Mouse (Mus musculus): ENCODE measurements around the gene Smarcc1. TPM values are rescaled to one million over a fixed set of nuclear protein-coding genes. Genes with fewer than 3 reads are reported as not detected.

Smarcc1 gene
- total RNA-seq, 4 experiments from 2014 or later, result 50.9 to 70.5 (median 62.2) TPM

DNA sequence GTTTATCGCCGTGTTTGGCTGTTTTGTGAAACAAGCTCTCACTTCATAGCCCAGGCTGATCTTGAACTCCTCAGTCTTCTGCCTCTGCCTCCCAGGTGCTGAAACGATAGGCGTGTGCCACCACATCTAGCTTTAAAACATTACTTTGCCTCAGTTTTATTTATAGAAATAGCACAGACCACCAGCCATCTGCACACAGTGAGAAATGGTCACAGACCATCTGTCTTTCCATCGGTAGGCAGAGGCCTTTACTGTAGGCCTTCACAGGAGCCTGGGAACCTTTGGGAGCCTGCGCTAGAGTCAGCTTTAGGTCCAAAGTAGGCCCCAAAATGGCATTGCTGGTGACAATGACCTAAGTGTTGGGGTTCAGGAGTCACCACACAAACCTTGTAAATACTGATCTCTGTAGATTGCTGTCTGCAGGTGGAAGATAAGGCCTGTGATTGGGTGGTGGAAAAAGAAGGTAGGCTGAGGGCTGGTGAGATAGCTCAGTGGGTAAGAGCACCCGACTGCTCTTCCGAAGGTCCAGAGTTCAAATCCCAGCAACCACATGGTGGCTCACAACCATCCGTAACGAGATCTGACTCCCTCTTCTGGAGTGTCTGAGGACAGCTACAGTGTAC is 166.7 kb downstream of the Smarcc1 start:
- no peak for DNase-seq (ENCODE audit: low spot score in 2 of 2)

DNA sequence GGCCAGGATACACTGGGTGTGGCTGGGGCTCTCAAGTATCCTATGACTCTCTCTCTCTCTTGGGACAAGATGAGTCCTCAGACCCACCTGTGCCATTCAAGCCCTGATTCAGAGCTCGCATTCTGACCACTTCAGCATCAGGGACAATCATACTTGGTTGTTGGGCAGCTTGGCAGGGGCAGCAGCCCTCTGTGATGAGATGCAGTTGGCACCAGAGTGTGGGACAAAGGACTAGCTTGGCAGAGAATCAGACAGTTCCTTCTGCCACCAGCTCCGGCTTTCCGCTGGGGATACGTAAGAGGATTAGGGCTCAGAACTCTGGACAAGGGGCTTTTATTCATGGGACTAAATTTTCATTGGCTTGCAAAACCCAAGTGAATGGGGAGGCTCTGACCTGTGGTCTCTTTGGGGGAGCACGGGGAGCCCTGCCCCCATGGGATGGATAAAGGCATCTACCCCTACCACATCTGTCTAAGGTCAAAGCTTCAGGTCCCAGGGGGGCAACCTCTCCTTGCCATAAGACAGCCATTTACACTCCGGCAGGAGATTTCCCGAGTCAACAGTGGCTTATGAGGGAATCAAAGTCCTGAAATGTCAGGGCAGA is 169.9 kb downstream of the Smarcc1 start:
- DNase-seq (ENCODE audit: low spot score in 2 of 2), result peak; percentile 60 to 84

Small RNAs within 50 kb of the gene (microRNA-seq; reads per million reads assigned to microRNA genes)
- 29.0 to 104 reads per million in 2 experiments for gene Mir6236

Other genes starting within 250 kb of the Smarcc1 start
- 1 to 10 TPM; 5.1 to 7.7 (median 6.4) TPM for gene Cdc25a, start 242.1 kb upstream of the Smarcc1 start, total RNA-seq (2022)
- gene Map4, start 186.2 kb upstream of the Smarcc1 start, total RNA-seq (2022), result 100 to 1,000 TPM; 568 to 629 (median 583) TPM
- gene Dhx30, start 122 bp downstream of the Smarcc1 start, total RNA-seq (2022), result 100 to 1,000 TPM; 156 to 177 (median 173) TPM
- 100 to 1,000 TPM; 256 to 334 (median 299) TPM for gene Cspg5, start 126.1 kb downstream of the Smarcc1 start, total RNA-seq (2022)
- 10 to 100 TPM; 10.7 to 14.4 (median 11.0) TPM for gene Elp6, start 187.5 kb downstream of the Smarcc1 start, total RNA-seq (2022)
- 100 to 1,000 TPM in 3 of 4 experiments, 10 to 100 TPM in 1; 99.5 to 121 (median 101) TPM for gene Scap, start 215.6 kb downstream of the Smarcc1 start, total RNA-seq (2022)

Measured in layer of hippocampus, adult 8-10 months (tissue).